Mouse (Mus musculus) CH12F3 (cell line): ENCODE results near the gene Fetub.
"Not testable (repeated sequence)": the region's sequence is repeated elsewhere in the genome, so short reads cannot be mapped to it uniquely, and the experiment has no call there.

Experiments
- in situ Hi-C: fragments of 300-500 bp; cut with MboI; formaldehyde crosslinking; loops from 2 replicates; pipeline ENCODE4 v1.14.3; 2020; ENCODE audit warnings: low sequenced_read_pairs

Gene Fetub

DNA sequence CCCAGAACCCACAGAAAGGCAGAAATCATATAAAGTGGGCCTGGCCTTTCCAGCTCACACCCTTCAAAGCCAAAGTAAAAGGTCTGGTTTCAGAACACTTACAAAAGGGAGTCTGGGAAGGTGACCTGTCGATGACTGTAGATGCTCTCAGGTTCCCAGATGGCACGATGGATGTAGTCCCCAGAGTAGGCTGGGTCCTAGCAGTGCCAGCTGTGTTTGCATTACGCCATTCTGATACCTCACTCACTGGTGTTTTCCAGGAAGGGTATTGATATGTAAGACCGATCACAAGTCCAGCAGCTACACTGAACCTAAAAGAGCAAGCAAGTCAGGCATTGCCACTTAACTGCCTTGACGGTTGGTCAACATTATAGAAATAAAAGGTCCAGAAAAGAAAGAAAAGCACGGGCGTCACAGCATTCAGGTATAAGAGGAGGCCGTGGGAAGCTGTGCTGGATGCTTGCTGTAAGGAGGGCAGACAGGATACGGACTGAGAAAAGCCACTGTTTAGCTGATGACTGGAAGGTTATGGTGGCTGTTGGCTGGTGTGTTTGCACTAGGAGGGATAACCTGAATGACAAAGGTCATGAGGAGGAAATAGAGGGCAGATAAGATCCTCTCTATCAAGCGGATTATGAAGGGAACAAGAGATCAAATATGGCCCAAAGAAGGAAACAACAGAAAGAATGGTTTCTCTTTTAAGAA, 18.1 kb upstream of the Fetub start:
- in situ Hi-C loops: loop anchor here (25.0 kb wide), 1 partner anchor 137 kb away; the partner anchor contains the start of gene Kng2

- in situ Hi-C loops: no loop called here
Measured at GRCm38 (mm10) chr16:22901326-22901725, 16.8 kb upstream of the Fetub start.

DNA sequence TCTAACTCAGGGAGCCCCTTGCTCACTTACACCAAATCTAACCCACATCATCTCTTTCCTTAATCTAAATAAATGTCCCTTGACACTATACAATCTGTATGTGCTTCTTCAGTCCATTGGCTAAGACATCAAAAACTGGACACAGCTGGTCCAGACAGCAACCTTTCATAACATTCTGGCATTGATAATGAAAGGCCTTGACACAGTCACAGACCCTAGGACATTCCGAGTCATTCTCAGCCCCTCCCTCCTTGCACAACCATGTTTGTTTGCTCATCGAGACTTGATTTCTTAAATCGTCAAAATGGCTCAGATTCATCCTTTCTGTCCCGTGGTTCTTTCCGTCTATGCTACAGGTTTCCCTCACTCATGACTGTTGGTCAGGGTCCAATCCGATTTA, 8.8 kb upstream of the Fetub start:
- in situ Hi-C loops: no loop called here

DNA sequence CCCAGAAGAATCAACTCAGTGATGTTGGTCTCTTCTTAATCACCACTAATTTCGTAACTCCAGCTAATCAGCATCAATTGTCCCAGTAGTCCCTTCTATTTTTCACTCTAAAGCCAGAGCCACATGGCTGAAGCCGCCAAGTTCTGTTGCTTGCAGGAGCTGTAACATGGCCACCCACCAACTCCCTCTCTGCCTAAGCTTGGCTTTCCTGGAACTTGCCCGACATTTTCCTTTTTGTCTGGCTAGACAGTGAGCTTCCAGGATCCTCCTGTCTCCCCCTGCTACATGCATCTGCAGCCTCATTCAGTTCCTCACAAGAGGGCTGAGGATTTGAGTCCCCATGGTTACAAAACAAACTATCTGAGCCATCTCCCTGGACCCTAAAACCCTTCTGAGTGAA, 6.1 kb upstream of the Fetub start:
- in situ Hi-C loops: no loop called here

- in situ Hi-C loops: no loop called here
Measured at GRCm38 (mm10) chr16:22912886-22913285, 5.2 kb upstream of the Fetub start.

DNA sequence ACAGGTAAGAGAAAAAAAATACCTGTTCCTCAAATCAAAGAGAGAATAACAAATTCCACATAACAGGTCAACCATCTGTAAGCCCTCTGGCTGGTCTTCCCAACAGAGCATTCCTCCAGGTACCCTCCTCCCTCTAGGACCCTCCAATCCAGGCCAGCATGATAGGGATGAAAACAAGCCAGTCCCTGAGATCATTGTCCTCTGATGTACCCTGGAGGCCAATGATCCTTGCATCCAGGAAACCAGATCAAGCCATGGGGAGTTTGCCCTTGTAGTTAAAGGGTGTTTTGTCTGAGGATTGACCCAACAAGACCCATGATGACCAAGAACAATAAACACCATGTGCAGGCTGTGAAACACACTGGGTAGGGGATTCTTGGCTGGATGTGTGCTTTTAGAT, 3.9 kb upstream of the Fetub start:
- in situ Hi-C loops: no loop called here

GRCm38 (mm10) chr16:22918664-22919312, 654 bp downstream of the Fetub start:
- in situ Hi-C loops: no loop called here

GRCm38 (mm10) chr16:22919971-22920854, 2.1 kb downstream of the Fetub start:
- in situ Hi-C loops: no loop called here

DNA sequence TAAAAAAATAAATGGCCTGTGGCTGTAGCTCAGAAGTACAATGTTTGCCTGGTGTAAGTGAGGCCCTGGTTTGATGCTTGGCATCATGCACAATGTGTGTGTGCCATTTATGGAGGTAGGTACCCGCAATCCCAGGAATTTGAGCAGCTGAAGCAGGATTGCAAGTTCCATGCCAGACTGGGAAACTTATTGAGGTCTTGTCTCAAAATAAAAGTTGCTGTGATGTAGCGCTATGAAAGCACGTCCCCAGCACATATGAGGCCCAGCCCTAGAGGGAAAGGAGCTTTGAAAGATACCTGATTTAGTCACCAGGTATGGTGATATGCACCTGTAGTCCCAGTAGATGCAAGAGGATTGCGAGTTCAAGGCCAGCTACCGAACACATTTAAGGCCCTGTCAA, 3.6 kb downstream of the Fetub start:
- in situ Hi-C loops: no loop called here

- in situ Hi-C loops: no loop called here
Measured at GRCm38 (mm10) chr16:22922433-22922832, 4.3 kb downstream of the Fetub start.

- in situ Hi-C loops: no loop called here
Measured at GRCm38 (mm10) chr16:22929575-22929974, 11.4 kb downstream of the Fetub start.

DNA sequence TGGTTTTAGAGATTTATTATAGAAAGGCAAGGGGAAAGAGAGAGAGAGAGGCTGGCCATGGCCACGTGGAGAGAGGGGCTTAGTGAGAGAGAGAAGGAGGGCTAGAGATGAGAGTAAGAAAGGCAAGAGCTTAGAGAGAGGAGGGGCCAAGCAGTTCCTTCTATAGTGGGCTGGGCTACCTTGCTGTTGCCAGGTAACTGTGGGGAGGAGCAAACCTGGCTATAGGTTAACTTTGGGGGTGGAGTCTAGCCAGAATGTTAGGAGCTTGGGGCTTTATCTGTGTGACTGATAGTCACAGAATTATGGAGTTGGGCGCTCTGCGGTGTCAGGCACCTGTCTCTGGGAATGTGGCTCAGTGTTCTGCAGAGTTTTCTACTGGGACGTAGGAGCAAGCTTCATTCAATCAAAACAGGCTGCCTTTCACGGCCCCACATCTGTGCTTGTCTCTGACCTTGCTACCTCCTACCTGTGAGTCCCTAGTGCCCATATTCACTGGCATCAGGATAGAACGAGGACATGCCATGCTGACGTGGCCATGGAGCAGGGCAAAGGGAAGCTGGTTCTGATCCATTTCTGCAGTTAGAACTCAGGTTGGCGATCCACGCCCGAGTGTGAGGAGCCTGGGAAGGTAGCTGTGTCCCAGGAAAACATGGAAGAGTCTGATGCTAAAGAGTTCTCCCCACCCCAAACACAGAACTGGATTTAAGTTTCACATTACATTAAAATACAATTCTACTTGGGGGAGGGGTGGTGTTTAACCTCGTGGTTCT, 13.5 kb downstream of the Fetub start:
- in situ Hi-C loops: no loop called here

DNA sequence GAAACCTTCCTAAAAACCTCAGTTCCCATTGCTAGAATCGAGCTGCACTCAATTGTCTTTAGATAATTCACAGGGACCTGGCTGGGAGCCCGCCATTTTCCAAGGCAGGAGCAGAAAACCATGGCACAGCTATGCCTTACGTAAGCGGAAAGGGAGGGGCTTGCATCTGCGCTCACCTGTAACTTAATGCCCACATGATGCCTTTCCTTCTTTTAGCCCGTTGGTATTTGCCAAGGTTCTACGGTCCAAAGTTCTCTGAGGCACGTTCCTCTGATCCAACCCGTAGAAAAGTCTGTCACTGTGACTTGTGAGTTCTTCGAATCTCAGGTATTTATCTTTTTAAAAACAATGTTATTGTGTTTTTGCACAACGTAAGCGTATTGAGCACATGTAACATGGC, 19.5 kb downstream of the Fetub start:
- in situ Hi-C loops: no loop called here

DNA sequence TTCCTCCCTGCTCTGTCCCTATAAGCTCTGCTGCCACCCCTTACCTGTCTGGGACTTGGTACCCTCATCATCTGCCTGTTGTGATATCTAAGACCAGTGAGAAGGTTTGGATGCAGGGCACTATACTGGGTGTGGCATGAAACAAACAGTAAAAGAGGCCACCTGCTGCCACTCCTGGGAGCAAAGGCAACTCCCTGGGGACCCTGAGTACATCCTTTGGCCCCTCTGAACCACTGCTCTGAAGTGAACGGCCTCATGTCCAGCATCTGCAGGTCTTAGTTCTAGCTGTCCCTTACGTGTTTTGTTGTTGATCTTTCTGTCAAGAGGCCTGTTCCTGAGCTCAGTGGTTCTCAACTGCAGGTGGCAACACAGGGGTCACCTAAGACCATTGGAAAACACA, 20.4 kb downstream of the Fetub start:
- in situ Hi-C loops: no loop called here

- in situ Hi-C loops: no loop called here
Measured at GRCm38 (mm10) chr16:22939120-22939695, 21.1 kb downstream of the Fetub start.

DNA sequence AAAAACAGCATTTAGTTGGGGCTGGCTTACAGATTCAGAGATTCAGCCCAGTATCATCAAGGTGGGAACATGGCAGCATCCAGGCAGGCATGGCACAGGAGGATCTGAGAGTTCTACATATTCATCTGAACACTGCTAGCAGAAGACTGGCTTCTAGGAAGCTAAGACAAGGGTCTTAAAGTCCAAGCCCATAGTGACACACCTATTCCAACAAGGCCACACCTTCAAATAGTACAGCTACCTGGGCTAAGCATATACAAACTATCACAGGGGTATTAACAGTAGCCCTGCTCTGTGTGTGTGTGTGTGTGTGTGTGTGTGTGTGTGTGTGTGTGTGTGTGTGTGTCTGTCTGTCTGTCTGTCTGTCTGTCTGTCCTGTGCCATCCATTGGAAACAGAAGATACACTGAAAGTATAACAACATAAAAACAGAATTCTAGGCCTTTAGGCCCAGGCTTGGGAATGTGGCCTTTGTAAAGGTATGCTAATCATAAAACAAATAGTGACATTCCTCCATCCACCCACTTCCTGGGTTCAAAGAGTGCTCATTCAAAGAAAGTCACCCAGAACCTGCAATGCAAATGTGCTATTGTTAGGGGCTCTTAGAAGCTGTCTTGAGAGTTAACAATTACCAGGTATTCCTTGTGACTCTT, 23.8 kb downstream of the Fetub start:
- in situ Hi-C loops: not testable (repeated sequence)

DNA sequence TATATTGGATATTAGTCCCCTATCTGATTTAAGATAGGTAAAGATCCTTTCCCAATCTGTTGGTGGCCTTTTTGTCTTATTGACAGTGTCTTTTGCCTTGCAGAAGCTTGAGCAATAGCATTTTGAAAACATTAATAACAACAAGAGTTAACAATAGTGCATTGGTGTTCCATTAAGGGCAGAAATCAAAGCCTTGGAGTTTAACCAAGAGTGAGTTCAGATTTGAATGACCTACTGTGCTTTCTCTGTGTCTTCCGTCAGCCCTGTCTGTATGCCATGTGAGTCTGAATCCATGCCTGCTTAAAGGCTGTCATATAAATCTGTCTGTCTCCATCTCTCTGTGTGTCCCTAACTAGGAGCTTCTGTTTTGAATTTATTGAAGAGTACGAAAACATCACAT, 29.2 kb downstream of the Fetub start:
- in situ Hi-C loops: no loop called here

- in situ Hi-C loops: no loop called here
Measured at GRCm38 (mm10) chr16:22950840-22951395, 32.8 kb downstream of the Fetub start, which contains the start of gene Hrg. Hrg (plus strand) TSS chr16:22951072.

DNA sequence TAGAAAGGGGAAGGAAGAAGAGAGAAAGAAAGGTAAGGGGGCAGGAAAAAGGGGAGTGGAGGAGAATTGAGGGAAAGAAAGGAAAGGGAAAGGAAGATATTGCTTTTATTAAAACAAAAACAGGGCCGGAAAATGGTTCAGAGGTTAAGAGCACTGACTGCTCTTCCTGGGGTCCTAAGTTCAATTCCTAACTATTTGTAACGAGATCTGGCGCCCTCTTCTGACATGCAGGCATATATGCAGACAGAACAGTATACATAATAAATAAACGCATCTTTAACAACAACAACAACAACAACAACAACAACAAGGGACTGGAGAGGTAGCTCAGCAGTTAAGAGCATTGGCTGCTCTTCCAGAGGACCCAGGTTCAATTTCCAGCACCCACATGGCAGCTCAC, 34.9 kb downstream of the Fetub start:
- in situ Hi-C loops: no loop called here
